Mouse (Mus musculus) liver, postnatal 0 days (tissue): ENCODE results near the gene Fam160a2.

Experiments used
- CTCF ChIP-seq: sonication (generic); IDR thresholded peaks from 2 replicates; pipeline ENCODE4 v1.5.1; 2016; ENCODE audit warnings: antibody characterized with exemption, low read depth
- EP300 ChIP-seq: IDR thresholded peaks from 2 replicates; pipeline ENCODE4 v1.6.1; 2016; ENCODE audit warnings: antibody characterized with exemption, low read depth, mild to moderate bottlenecking

DNA sequence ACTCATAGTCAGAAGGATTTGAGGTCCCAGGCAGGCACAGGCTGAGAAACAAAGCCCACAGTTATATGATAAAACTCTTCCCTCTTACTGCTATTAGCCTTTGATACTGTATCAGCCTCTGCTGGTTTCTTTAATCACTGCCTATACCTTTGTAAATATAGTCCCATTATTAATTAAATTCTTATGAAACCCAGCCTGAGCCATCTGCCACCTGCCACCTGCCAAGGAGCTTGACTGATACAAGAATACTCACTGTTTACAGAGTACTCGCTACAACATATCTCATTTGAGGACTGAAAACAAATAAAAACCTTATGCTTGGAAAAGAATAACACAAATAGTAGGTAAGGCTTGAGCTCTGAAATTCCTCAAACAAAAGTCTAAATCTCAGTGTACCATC is 5.2 kb downstream of the Fam160a2 start:
- TF ChIP-seq EP300 (no peak), CTCF (no peak)
